Comparison of ENCODE assay signal across 9 mouse cellular contexts in genomic region chr14:54572790-54573736, GRCm38 (mm10). TPM values are rescaled to one million over a fixed set of nuclear protein-coding genes. Genes with fewer than 3 reads are reported as not detected.
DNase-seq lines count a peak whose midpoint lies in the region; ATAC-seq and TF ChIP-seq lines count a peak whose summit lies in the region.
"Had no signal": no experiment of that assay in that cellular context is flagged by ENCODE, and none has a peak within 500 bp of the region (broad histone marks: within the 10 kb centered on the region; RNA-seq: fewer than 3 reads in every experiment).

No protein-coding gene starts in this region.

- 16% methylated on average over 14 of the region's 14 CpGs for WGBS in limb, embryonic 13.5 days
- WGBS in midbrain, postnatal 0 days = 16% methylated on average over 12 of the region's 14 CpGs

- H3K36me3 ChIP-seq in E14TG2a.4 (ENCODE audit: insufficient read depth, low read length) = peaks cover 73% of the 10 kb centered on the region
- peaks cover 55% of the 10 kb centered on the region for H3K36me3 ChIP-seq in limb, embryonic 13.5 days
- H3K36me3 ChIP-seq in midbrain, postnatal 0 days (ENCODE audit: insufficient read depth, low read length) = no peaks in the 10 kb centered on the region

- H3K4me3 ChIP-seq in E14TG2a.4 (replicated peaks; ENCODE audit: low read length) = peak overlapping the region; percentile 97
- H3K4me3 ChIP-seq in brown adipose tissue, adult 24 weeks (ENCODE audit: insufficient read depth, low read depth, low read length) = peak overlapping the region; percentile 31; the same call in 1 of the 2 replicates
- H3K4me3 ChIP-seq in limb, embryonic 13.5 days = peak overlapping the region; percentile 99
- no peak overlapping the region for H3K4me3 ChIP-seq in midbrain, postnatal 0 days (ENCODE audit: low read depth, low read length)

- peak overlapping the region; percentile 63 for H3K27ac ChIP-seq in brown adipose tissue, adult 24 weeks (replicated peaks; ENCODE audit: low read depth, low read length)
- H3K27ac ChIP-seq in limb, embryonic 13.5 days = peak overlapping the region; percentile 83
- no peak overlapping the region for H3K27ac ChIP-seq in midbrain, postnatal 0 days (ENCODE audit: low read depth, low read length)

- no peaks in the 10 kb centered on the region for H3K9me3 ChIP-seq in E14TG2a.4 (ENCODE audit: low read length)
- H3K9me3 ChIP-seq in limb, embryonic 13.5 days = no peaks in the 10 kb centered on the region
- H3K9me3 ChIP-seq in midbrain, postnatal 0 days (ENCODE audit: low read length) = no peaks in the 10 kb centered on the region

- peak overlapping the region; percentile 99 for H3K9ac ChIP-seq in limb, embryonic 13.5 days
- H3K9ac ChIP-seq in midbrain, postnatal 0 days (replicated peaks; ENCODE audit: low read length, poor library complexity, severe bottlenecking) = no peak overlapping the region

- H3K4me2 ChIP-seq in limb, embryonic 13.5 days (replicated peaks) = peak overlapping the region; percentile 91
- peak overlapping the region; percentile 1; the same call in 1 of the 2 replicates for H3K4me2 ChIP-seq in midbrain, postnatal 0 days (ENCODE audit: low read depth, low read length, poor library complexity, severe bottlenecking)

- TF ChIP-seq CTCF in E14TG2a.4 (conservative IDR thresholded peaks at IDR 0.05; ENCODE audit: low read length) = no peak
- TF ChIP-seq CTCF in midbrain, postnatal 0 days (IDR thresholded peaks at IDR 0.05) = no peak

- peak; percentile 77 for DNase-seq in heart, postnatal 4 days
- no peak for DNase-seq in midbrain, postnatal 0 days (ENCODE audit: low spot score)
- no peak for DNase-seq in cerebellum, adult 11-12 months
- no peak for DNase-seq in thymus, postnatal 25 days

- peaks cover 69% of the 10 kb centered on the region for H3K4me1 ChIP-seq in E14TG2a.4 (replicated peaks; ENCODE audit: low read depth, low read length)
- no peaks in the 10 kb centered on the region; the same call in 1 of the 2 replicates for H3K4me1 ChIP-seq in brown adipose tissue, adult 24 weeks (ENCODE audit: control insufficient read depth, insufficient read depth, insufficient read length, low read length)
- H3K4me1 ChIP-seq in limb, embryonic 13.5 days = peaks cover 37% of the 10 kb centered on the region
- H3K4me1 ChIP-seq in midbrain, postnatal 0 days (ENCODE audit: insufficient read depth, low read length) = 0 out of 2 replicates have a peak, but pooled peaks cover 4% of the 10 kb centered on the region

- no peak for ATAC-seq in limb, embryonic 13.5 days (ENCODE audit: low FRiP score, low read depth)
- no peak for ATAC-seq in midbrain, postnatal 0 days (ENCODE audit: low FRiP score)
- no peak for ATAC-seq in monocyte, adult 5-6 weeks (replicated peaks; ENCODE audit: insufficient number of reproducible peaks, low FRiP score, low TSS enrichment, poor library complexity, severe bottlenecking)

- H3K27me3 ChIP-seq in E14TG2a.4 (ENCODE audit: insufficient read depth, low read length) = no peaks in the 10 kb centered on the region
- no peaks in the 10 kb centered on the region for H3K27me3 ChIP-seq in limb, embryonic 13.5 days
- peaks cover 36% of the 10 kb centered on the region for H3K27me3 ChIP-seq in midbrain, postnatal 0 days (ENCODE audit: insufficient read depth, low read length)

RNA-seq across cellular contexts. Expression of gene Ajuba, which starts 4.3 kb away (rescaled TPM):
- polyA plus RNA-seq in brown adipose tissue, adult 24 weeks (2012; ENCODE audit: insufficient read depth, insufficient read length, missing spikeins) = 3.1 and 5.6 TPM in 2 replicates
- 10 to 100 TPM; 19.4 to 20.3 TPM for total RNA-seq in heart, postnatal 4 days (2021)
- 48.8 and 54.4 TPM in 2 replicates for polyA plus RNA-seq in limb, embryonic 13.5 days (2015; fragmentation: Nextera tagmentation; extraction: Ambion mirVana)
- 8.1 and 8.2 TPM in 2 replicates for total RNA-seq in midbrain, postnatal 0 days (2014; rRNA removed)
- 3.5 and 3.9 TPM in 2 replicates for polyA plus RNA-seq in midbrain, postnatal 0 days (2015; fragmentation: Nextera tagmentation; extraction: Ambion mirVana)
- 0.43 to 2.9 TPM (median 0.67 TPM) in 3 replicates for total RNA-seq in monocyte, adult 5-6 weeks (2017)

RNA-seq across cellular contexts. Expression of gene Haus4, which starts 18.6 kb away (rescaled TPM):
- 4.1 and 6.8 TPM in 2 replicates for polyA plus RNA-seq in brown adipose tissue, adult 24 weeks (2012; ENCODE audit: insufficient read depth, insufficient read length, missing spikeins)
- total RNA-seq in heart, postnatal 4 days (2021) = 10 to 100 TPM; 30.6 to 32.7 TPM
- 51.0 and 52.3 TPM in 2 replicates for polyA plus RNA-seq in limb, embryonic 13.5 days (2015; fragmentation: Nextera tagmentation; extraction: Ambion mirVana)
- 13.3 and 13.7 TPM in 2 replicates for total RNA-seq in midbrain, postnatal 0 days (2014; rRNA removed)
- polyA plus RNA-seq in midbrain, postnatal 0 days (2015; fragmentation: Nextera tagmentation; extraction: Ambion mirVana) = 13.2 and 14.3 TPM in 2 replicates
- total RNA-seq in monocyte, adult 5-6 weeks (2017) = 22.6 to 36.0 TPM (median 32.4 TPM) in 3 replicates

RNA-seq across cellular contexts. Expression of gene 4931414P19Rik, which starts 32.7 kb away (rescaled TPM):
- 2.6 and 5.2 TPM in 2 replicates for polyA plus RNA-seq in brown adipose tissue, adult 24 weeks (2012; ENCODE audit: insufficient read depth, insufficient read length, missing spikeins)
- 1 to 10 TPM; 4.9 to 6.6 TPM for total RNA-seq in heart, postnatal 4 days (2021)
- polyA plus RNA-seq in limb, embryonic 13.5 days (2015; fragmentation: Nextera tagmentation; extraction: Ambion mirVana) = 7.6 and 8.0 TPM in 2 replicates
- 4.6 and 8.7 TPM in 2 replicates for total RNA-seq in midbrain, postnatal 0 days (2014; rRNA removed)
- 2.2 and 2.8 TPM in 2 replicates for polyA plus RNA-seq in midbrain, postnatal 0 days (2015; fragmentation: Nextera tagmentation; extraction: Ambion mirVana)
- total RNA-seq in monocyte, adult 5-6 weeks (2017) = 0.21 to 3.2 TPM (median 2.4 TPM) in 3 replicates

RNA-seq across cellular contexts. Expression of gene Psmb5, which starts 44.8 kb away (rescaled TPM):
- 231 and 291 TPM in 2 replicates for polyA plus RNA-seq in brown adipose tissue, adult 24 weeks (2012; ENCODE audit: insufficient read depth, insufficient read length, missing spikeins)
- total RNA-seq in heart, postnatal 4 days (2021) = 100 to 1,000 TPM; 192 to 198 TPM
- polyA plus RNA-seq in limb, embryonic 13.5 days (2015; fragmentation: Nextera tagmentation; extraction: Ambion mirVana) = 394 and 410 TPM in 2 replicates
- total RNA-seq in midbrain, postnatal 0 days (2014; rRNA removed) = 157 and 197 TPM in 2 replicates
- 404 and 427 TPM in 2 replicates for polyA plus RNA-seq in midbrain, postnatal 0 days (2015; fragmentation: Nextera tagmentation; extraction: Ambion mirVana)
- total RNA-seq in monocyte, adult 5-6 weeks (2017) = 30.4 to 56.5 TPM (median 43.4 TPM) in 3 replicates

RNA-seq across cellular contexts. Expression of gene Psmb11, which starts 48.2 kb away (rescaled TPM):
- not detected in 2 replicates for polyA plus RNA-seq in brown adipose tissue, adult 24 weeks (2012; ENCODE audit: insufficient read depth, insufficient read length, missing spikeins)
- not detected for total RNA-seq in heart, postnatal 4 days (2021)
- polyA plus RNA-seq in limb, embryonic 13.5 days (2015; fragmentation: Nextera tagmentation; extraction: Ambion mirVana) = 0.11 TPM in 1 of 2 replicates, not detected in the other
- total RNA-seq in midbrain, postnatal 0 days (2014; rRNA removed) = not detected in 2 replicates
- polyA plus RNA-seq in midbrain, postnatal 0 days (2015; fragmentation: Nextera tagmentation; extraction: Ambion mirVana) = 0.27 TPM in 1 of 2 replicates, not detected in the other
- total RNA-seq in monocyte, adult 5-6 weeks (2017) = not detected in 3 replicates
- polyA plus RNA-seq: small intestine, adult 2 months had no signal
